Mouse (Mus musculus) liver, embryonic 14.5 days (tissue): Measurements from ENCODE around the gene Sstr5.

Experiments
- CTCF ChIP-seq: IDR thresholded peaks from 2 replicates; pipeline ENCODE4 v1.5.1; 2016; ENCODE audit warnings: antibody characterized with exemption, low read depth, control low read depth
- EP300 ChIP-seq: IDR thresholded peaks from 2 replicates; pipeline ENCODE4 v1.6.1; 2016; ENCODE audit warnings: antibody characterized with exemption, low read depth

GRCm38 (mm10) chr17:25541768-25542167, 44.7 kb upstream of the Sstr5 start:
- TF ChIP-seq CTCF (no peak), EP300 (no peak)
